8 mouse cellular contexts compared by ENCODE assay signal in genomic region chr2:18778220-18778619, GRCm38 (mm10).
A peak's percentile ranks its signal among the peaks of the same experiment; 100 is the strongest.
DNase-seq lines count a peak whose midpoint lies in the region; ATAC-seq lines count a peak whose summit lies in the region.

No protein-coding gene starts in this region.

- no peaks in the 10 kb centered on the region for H3K36me3 ChIP-seq in liver, embryonic 11.5 days (ENCODE audit: control insufficient read depth, insufficient read depth, low read length)
- no peaks in the 10 kb centered on the region for H3K36me3 ChIP-seq in embryonic facial prominence, embryonic 14.5 days (ENCODE audit: control insufficient read depth, insufficient read depth, low read length)
- H3K36me3 ChIP-seq in hindbrain, embryonic 16.5 days (ENCODE audit: control insufficient read depth, insufficient read depth, low read length), result no peaks in the 10 kb centered on the region
- H3K36me3 ChIP-seq in stomach, embryonic 16.5 days (ENCODE audit: control insufficient read depth, insufficient read depth, low read length), result no peaks in the 10 kb centered on the region

- peak; percentile 26 for DNase-seq in liver
- DNase-seq in liver, embryonic 11.5 days (ENCODE audit: low spot score), result no peak
- DNase-seq in embryonic facial prominence, embryonic 14.5 days (ENCODE audit: low spot score), result peak; percentile 75
- DNase-seq in lung, postnatal 10 days, result peak; percentile 62
- DNase-seq in left cerebral cortex, postnatal 36 days (ENCODE audit: low spot score in 2 of 2), result no peak

- ATAC-seq in liver, embryonic 11.5 days (replicated peaks; ENCODE audit: low FRiP score), result no peak
- ATAC-seq in embryonic facial prominence, embryonic 14.5 days (ENCODE audit: low read depth), result peak; percentile 77
- ATAC-seq in hindbrain, embryonic 16.5 days, result peak; percentile 81
- ATAC-seq in stomach, embryonic 16.5 days (ENCODE audit: insufficient read depth, low FRiP score), result peak; percentile 71
- ATAC-seq in erythroblast, adult 5-6 weeks (replicated peaks; ENCODE audit: low FRiP score, poor library complexity, severe bottlenecking), result no peak

- no peak overlapping the region for H3K27ac ChIP-seq in liver, embryonic 11.5 days (ENCODE audit: low read depth, low read length)
- no peak overlapping the region for H3K27ac ChIP-seq in embryonic facial prominence, embryonic 14.5 days (replicated peaks; ENCODE audit: low read depth, low read length)
- H3K27ac ChIP-seq in hindbrain, embryonic 16.5 days (ENCODE audit: low read depth, low read length), result no peak overlapping the region
- no peak overlapping the region for H3K27ac ChIP-seq in stomach, embryonic 16.5 days (ENCODE audit: low read length)

- H3K4me2 ChIP-seq in liver, embryonic 11.5 days, result no peak overlapping the region
- peak overlapping the region; percentile 8; the same call in 1 of the 2 replicates for H3K4me2 ChIP-seq in embryonic facial prominence, embryonic 14.5 days (ENCODE audit: low read depth, low read length)
- H3K4me2 ChIP-seq in hindbrain, embryonic 16.5 days (ENCODE audit: low read length), result peak overlapping the region; percentile 38
- H3K4me2 ChIP-seq in stomach, embryonic 16.5 days (ENCODE audit: low read depth, low read length), result 0 out of 2 replicates have a peak overlapping the region, but pooled peaks have one; percentile 10

- peaks cover 2% of the 10 kb centered on the region; the same call in 1 of the 2 replicates for H3K27me3 ChIP-seq in liver, embryonic 11.5 days (replicated peaks; ENCODE audit: control insufficient read depth, insufficient read depth, low read length)
- no peaks in the 10 kb centered on the region for H3K27me3 ChIP-seq in embryonic facial prominence, embryonic 14.5 days (replicated peaks; ENCODE audit: control insufficient read depth, insufficient read depth, low read length)
- H3K27me3 ChIP-seq in hindbrain, embryonic 16.5 days (replicated peaks; ENCODE audit: control insufficient read depth, insufficient read depth, low read length), result 0 out of 2 replicates have a peak, but pooled peaks cover 2% of the 10 kb centered on the region
- no peaks in the 10 kb centered on the region for H3K27me3 ChIP-seq in stomach, embryonic 16.5 days (ENCODE audit: control insufficient read depth, insufficient read depth, low read length)

- no peaks in the 10 kb centered on the region for H3K4me1 ChIP-seq in liver, embryonic 11.5 days (replicated peaks; ENCODE audit: control insufficient read depth, insufficient read depth, low read length)
- H3K4me1 ChIP-seq in embryonic facial prominence, embryonic 14.5 days (ENCODE audit: control insufficient read depth, insufficient read depth, low read length), result no peaks in the 10 kb centered on the region; the same call in 1 of the 2 replicates
- peaks cover 4% of the 10 kb centered on the region for H3K4me1 ChIP-seq in hindbrain, embryonic 16.5 days (ENCODE audit: control insufficient read depth, insufficient read depth, low read depth, low read length)
- no peaks in the 10 kb centered on the region for H3K4me1 ChIP-seq in stomach, embryonic 16.5 days (ENCODE audit: control insufficient read depth, insufficient read depth, low read length)

- intact Hi-C loops in left cerebral cortex, postnatal 36 days (cut with DNase I), result no loop called here

- H3K4me3 ChIP-seq in liver, embryonic 11.5 days (ENCODE audit: low read depth, low read length), result no peak overlapping the region
- no peak overlapping the region for H3K4me3 ChIP-seq in embryonic facial prominence, embryonic 14.5 days (ENCODE audit: low read depth, low read length)
- no peak overlapping the region for H3K4me3 ChIP-seq in hindbrain, embryonic 16.5 days (ENCODE audit: low read length)
- H3K4me3 ChIP-seq in stomach, embryonic 16.5 days (replicated peaks; ENCODE audit: low read length), result no peak overlapping the region

- H3K9ac ChIP-seq in liver, embryonic 11.5 days (ENCODE audit: low read depth, low read length), result no peak overlapping the region
- no peak overlapping the region for H3K9ac ChIP-seq in embryonic facial prominence, embryonic 14.5 days (ENCODE audit: low read depth, low read length)
- no peak overlapping the region for H3K9ac ChIP-seq in hindbrain, embryonic 16.5 days (ENCODE audit: low read depth, low read length)
- H3K9ac ChIP-seq in stomach, embryonic 16.5 days (ENCODE audit: low read length), result no peak overlapping the region

- no peaks in the 10 kb centered on the region for H3K9me3 ChIP-seq in liver, embryonic 11.5 days (ENCODE audit: control insufficient read depth, low read length)
- no peaks in the 10 kb centered on the region for H3K9me3 ChIP-seq in embryonic facial prominence, embryonic 14.5 days (ENCODE audit: control insufficient read depth, low read length)
- H3K9me3 ChIP-seq in hindbrain, embryonic 16.5 days (ENCODE audit: control insufficient read depth, low read length), result no peaks in the 10 kb centered on the region
- no peaks in the 10 kb centered on the region for H3K9me3 ChIP-seq in stomach, embryonic 16.5 days (replicated peaks; ENCODE audit: control insufficient read depth, low read length)

- 33% methylated on average over 9 of the region's 9 CpGs for WGBS in liver, embryonic 11.5 days
- 9% methylated on average over 9 of the region's 9 CpGs for WGBS in embryonic facial prominence, embryonic 14.5 days
- 10% methylated on average over 9 of the region's 9 CpGs for WGBS in hindbrain, embryonic 16.5 days
- WGBS in stomach, embryonic 16.5 days, result 14% methylated on average over 9 of the region's 9 CpGs

Comparison
In these comparisons a context has a peak if more than half of its experiments do, and no peak if none do; other contexts are left out.
1. DNase-seq: peak in liver (single experiment), embryonic facial prominence, embryonic 14.5 days (single experiment) and lung, postnatal 10 days (single experiment); none in liver, embryonic 11.5 days (single experiment) and left cerebral cortex, postnatal 36 days (0 of 2).
2. ATAC-seq: peak in embryonic facial prominence, embryonic 14.5 days (single experiment), hindbrain, embryonic 16.5 days (single experiment) and stomach, embryonic 16.5 days (single experiment); none in liver, embryonic 11.5 days (single experiment) and erythroblast, adult 5-6 weeks (single experiment).